Mouse (Mus musculus): ENCODE measurements around the gene Mgat5. TPM values are rescaled to one million over a fixed set of nuclear protein-coding genes. Genes with fewer than 3 reads are reported as not detected.

The Mgat5 gene
- polyA plus RNA-seq, 1 experiment: 13.1 TPM

DNA sequence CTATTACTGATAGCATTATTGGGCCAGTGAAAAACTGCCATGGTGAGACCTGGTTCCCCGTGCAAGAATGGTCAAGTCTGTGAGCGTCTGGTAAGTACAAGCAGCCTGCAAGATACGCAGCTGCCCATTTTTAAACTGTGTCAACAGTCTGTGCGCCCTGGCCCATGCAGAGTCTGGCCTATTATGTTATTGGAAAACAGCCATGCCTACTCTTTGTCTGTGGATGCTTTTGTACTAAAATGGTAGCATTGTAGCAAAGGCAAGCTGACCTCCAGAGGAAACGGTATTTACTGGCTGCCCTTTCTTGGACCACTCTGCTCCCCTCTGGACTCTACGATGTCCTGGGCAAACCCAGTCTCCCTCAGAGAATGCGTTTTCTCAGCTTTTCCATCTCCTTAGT lies 209.7 kb downstream of the Mgat5 start:
- H3K27ac ChIP-seq (ENCODE audit: insufficient read depth, low read depth, low read length): no peak overlapping the region
- no peaks in the 10 kb centered on the region; the same call in 1 of the 2 replicates for H3K36me3 ChIP-seq (ENCODE audit: control insufficient read depth, insufficient read depth, low read length)

DNA sequence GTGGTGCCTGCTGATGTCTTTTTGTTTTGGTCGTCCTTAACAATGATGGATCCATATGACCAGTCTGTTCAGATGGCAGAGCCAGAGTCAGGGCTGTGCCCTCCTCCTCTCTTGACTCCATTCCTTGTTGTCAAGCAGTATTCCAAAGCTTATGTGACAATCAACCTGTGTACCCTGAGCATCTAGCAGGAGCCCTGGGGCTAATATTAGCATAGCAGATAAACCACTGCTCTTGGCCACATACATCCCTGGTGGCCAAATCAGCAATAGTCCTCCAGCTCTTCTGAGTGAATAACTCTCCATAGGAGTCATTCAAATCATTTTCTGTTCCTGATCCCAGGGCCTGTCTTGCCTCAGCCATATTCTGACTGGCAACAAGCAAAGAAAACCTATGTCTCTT lies 211.1 kb downstream of the Mgat5 start:
- TF ChIP-seq CTCF (conservative IDR thresholded peaks at IDR 0.05; ENCODE audit: insufficient read depth, insufficient read length, low read depth, low read length) (no peak), POLR2A (IDR thresholded peaks at IDR 0.05; ENCODE audit: low read depth, low read length) (no peak)
- no peak overlapping the region for H3K4me3 ChIP-seq (ENCODE audit: insufficient read depth, low read depth, low read length)
- DNase-seq: no peak
- H3K27me3 ChIP-seq (replicated peaks; ENCODE audit: control insufficient read depth, insufficient read depth, low read length): no peaks in the 10 kb centered on the region
- no peaks in the 10 kb centered on the region; the same call in 1 of the 2 replicates for H3K36me3 ChIP-seq (ENCODE audit: control insufficient read depth, insufficient read depth, low read length)
- WGBS: 93% methylated on average over 1 of the region's 1 CpGs
- no peak overlapping the region for H3K27ac ChIP-seq (ENCODE audit: insufficient read depth, low read depth, low read length)
- H3K4me1 ChIP-seq (ENCODE audit: control insufficient read depth, insufficient read depth, low read length): peaks cover 22% of the 10 kb centered on the region

More for the DNA sequence above, 209.7 kb downstream of the Mgat5 start:
- 89% methylated on average over 7 of the region's 7 CpGs for WGBS
- Histone ChIP-seq H3K4me3 (ENCODE audit: insufficient read depth, low read depth, low read length) (no peak overlapping the region), H3K4me1 (ENCODE audit: control insufficient read depth, insufficient read depth, low read length) (peaks cover 14% of the 10 kb centered on the region), H3K27me3 (replicated peaks; ENCODE audit: control insufficient read depth, insufficient read depth, low read length) (no peaks in the 10 kb centered on the region)
- TF ChIP-seq CTCF (conservative IDR thresholded peaks at IDR 0.05; ENCODE audit: insufficient read depth, insufficient read length, low read depth, low read length) (no peak), POLR2A (IDR thresholded peaks at IDR 0.05; ENCODE audit: low read depth, low read length) (no peak)
- DNase-seq: no peak

DNA sequence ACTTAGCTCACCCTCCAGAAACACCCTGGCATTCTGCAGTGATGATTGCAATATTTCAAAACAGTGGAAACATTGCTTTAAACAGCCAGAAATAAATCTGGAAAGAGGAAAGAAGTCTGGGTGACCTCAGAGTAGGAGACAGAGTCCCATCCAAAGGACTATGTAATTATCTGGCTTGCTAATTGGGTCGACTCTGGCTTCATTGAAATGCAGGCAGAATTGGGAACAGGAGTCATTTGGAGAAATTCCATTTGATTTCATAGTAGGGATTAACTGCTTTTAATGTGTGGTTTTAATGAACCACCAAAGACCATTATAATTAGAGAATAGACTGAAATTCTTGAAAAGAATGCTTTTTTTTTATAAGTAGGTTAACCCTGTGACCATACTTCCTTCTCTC lies 212.2 kb downstream of the Mgat5 start:
- no peaks in the 10 kb centered on the region; the same call in 1 of the 2 replicates for H3K36me3 ChIP-seq (ENCODE audit: control insufficient read depth, insufficient read depth, low read length)
- H3K27me3 ChIP-seq (replicated peaks; ENCODE audit: control insufficient read depth, insufficient read depth, low read length): no peaks in the 10 kb centered on the region
- DNase-seq: no peak
- peaks cover 22% of the 10 kb centered on the region for H3K4me1 ChIP-seq (ENCODE audit: control insufficient read depth, insufficient read depth, low read length)
- no peak overlapping the region for H3K4me3 ChIP-seq (ENCODE audit: insufficient read depth, low read depth, low read length)
- no peak overlapping the region for H3K27ac ChIP-seq (ENCODE audit: insufficient read depth, low read depth, low read length)
- no peak for TF ChIP-seq POLR2A (IDR thresholded peaks at IDR 0.05; ENCODE audit: low read depth, low read length)
- no peak for TF ChIP-seq CTCF (conservative IDR thresholded peaks at IDR 0.05; ENCODE audit: insufficient read depth, insufficient read length, low read depth, low read length)
- 80% methylated on average over 1 of the region's 1 CpGs for WGBS

DNA sequence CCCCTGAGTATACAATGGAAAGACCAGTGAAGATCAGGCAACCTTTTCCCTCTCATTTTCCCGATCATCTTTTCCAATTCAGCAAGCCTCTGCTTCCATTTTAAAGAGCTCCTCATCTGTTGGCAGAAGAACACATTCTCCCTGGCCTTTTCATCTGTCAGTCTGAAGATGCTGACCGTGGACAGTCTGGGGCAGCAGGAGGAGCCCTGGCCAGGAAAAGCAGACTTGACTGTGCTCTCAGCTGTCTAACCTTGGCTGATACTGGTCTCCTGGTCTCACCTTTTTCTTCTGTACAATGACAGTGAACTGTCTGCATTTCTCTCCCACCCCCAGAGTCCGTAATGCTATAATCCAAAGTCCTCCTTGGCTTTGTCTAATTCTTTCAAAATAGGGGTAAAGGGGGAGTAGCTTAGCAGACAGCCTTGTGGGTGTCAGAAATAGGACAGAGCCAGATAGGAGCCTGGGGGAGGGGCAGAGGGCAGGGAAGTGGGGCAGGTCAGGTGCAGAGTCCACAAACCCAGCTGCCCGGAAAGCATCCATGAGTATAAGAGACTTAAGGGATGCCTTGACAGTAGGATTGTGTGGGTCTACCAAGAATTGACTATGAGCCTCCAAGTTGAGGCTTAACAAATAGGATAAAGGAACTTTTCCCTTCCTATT lies 214.2 kb downstream of the Mgat5 start:
- H3K27me3 ChIP-seq (replicated peaks; ENCODE audit: control insufficient read depth, insufficient read depth, low read length): no peaks in the 10 kb centered on the region
- H3K36me3 ChIP-seq (ENCODE audit: control insufficient read depth, insufficient read depth, low read length): no peaks in the 10 kb centered on the region; the same call in 1 of the 2 replicates
- no peak overlapping the region for H3K4me3 ChIP-seq (ENCODE audit: insufficient read depth, low read depth, low read length)
- peak overlapping the region; percentile 59 for H3K27ac ChIP-seq (ENCODE audit: insufficient read depth, low read depth, low read length)
- no peak for TF ChIP-seq POLR2A (IDR thresholded peaks at IDR 0.05; ENCODE audit: low read depth, low read length)
- no peak for TF ChIP-seq CTCF (conservative IDR thresholded peaks at IDR 0.05; ENCODE audit: insufficient read depth, insufficient read length, low read depth, low read length)
- peaks cover 22% of the 10 kb centered on the region for H3K4me1 ChIP-seq (ENCODE audit: control insufficient read depth, insufficient read depth, low read length)
- 61% methylated on average over 4 of the region's 4 CpGs for WGBS
- DNase-seq: peak; percentile 84

DNA sequence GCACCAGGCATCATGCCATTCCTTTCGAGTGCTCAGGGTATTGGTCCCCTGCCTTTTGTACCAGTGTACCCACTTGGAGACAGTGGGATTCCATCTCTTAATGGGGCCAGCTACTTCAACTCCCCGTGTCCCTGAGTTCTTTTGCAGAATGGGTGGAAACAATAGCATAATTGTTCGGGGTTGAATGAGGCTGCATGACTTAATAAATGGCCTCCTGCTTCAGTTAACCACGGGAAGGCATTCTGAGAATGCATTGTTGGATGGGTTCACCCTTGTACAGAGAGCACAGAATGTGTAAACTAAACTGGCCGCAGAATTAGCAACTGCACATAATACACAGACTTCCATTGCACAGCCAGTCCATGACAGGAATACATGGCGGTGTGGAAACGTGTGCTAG lies 214.8 kb downstream of the Mgat5 start:
- H3K27me3 ChIP-seq (replicated peaks; ENCODE audit: control insufficient read depth, insufficient read depth, low read length): no peaks in the 10 kb centered on the region
- no peak for TF ChIP-seq POLR2A (IDR thresholded peaks at IDR 0.05; ENCODE audit: low read depth, low read length)
- TF ChIP-seq CTCF (conservative IDR thresholded peaks at IDR 0.05; ENCODE audit: insufficient read depth, insufficient read length, low read depth, low read length): no peak
- WGBS: 71% methylated on average over 7 of the region's 7 CpGs
- no peak overlapping the region for H3K4me3 ChIP-seq (ENCODE audit: insufficient read depth, low read depth, low read length)
- DNase-seq: no peak
- peaks cover 22% of the 10 kb centered on the region for H3K4me1 ChIP-seq (ENCODE audit: control insufficient read depth, insufficient read depth, low read length)
- no peaks in the 10 kb centered on the region for H3K36me3 ChIP-seq (ENCODE audit: control insufficient read depth, insufficient read depth, low read length)
- 0 out of 2 replicates have a peak overlapping the region, but pooled peaks have one; percentile 14 for H3K27ac ChIP-seq (ENCODE audit: insufficient read depth, low read depth, low read length)

DNA sequence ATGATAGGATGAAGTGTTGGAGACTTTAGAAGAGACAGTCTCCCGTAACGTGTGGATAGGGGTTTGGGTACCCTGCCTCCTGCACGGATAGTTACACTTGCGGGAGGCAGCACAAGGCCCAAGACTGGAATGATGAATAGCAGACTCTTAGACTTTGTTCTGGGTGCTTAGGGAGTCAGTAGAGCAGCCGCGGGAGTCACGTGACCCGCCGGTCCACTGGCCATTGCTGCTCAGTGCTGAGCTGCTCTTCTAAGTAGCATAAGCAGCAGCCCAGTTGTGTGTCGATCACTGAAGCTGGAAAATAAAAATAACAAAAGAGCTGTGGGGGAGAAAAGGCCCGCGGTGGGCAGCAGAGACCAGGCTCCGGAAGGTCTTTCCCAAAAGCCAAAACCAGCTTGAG lies 215.6 kb downstream of the Mgat5 start:
- 46% methylated on average over 13 of the region's 13 CpGs for WGBS
- DNase-seq: peak; percentile 76
- TF ChIP-seq POLR2A (IDR thresholded peaks at IDR 0.05; ENCODE audit: low read depth, low read length) (no peak), CTCF (conservative IDR thresholded peaks at IDR 0.05; ENCODE audit: insufficient read depth, insufficient read length, low read depth, low read length) (no peak)
- H3K4me1 ChIP-seq (ENCODE audit: control insufficient read depth, insufficient read depth, low read length): peaks cover 22% of the 10 kb centered on the region
- no peak overlapping the region for H3K4me3 ChIP-seq (ENCODE audit: insufficient read depth, low read depth, low read length)
- H3K27ac ChIP-seq (ENCODE audit: insufficient read depth, low read depth, low read length): no peak overlapping the region
- H3K27me3 ChIP-seq (replicated peaks; ENCODE audit: control insufficient read depth, insufficient read depth, low read length): no peaks in the 10 kb centered on the region
- H3K36me3 ChIP-seq (ENCODE audit: control insufficient read depth, insufficient read depth, low read length): no peaks in the 10 kb centered on the region

DNA sequence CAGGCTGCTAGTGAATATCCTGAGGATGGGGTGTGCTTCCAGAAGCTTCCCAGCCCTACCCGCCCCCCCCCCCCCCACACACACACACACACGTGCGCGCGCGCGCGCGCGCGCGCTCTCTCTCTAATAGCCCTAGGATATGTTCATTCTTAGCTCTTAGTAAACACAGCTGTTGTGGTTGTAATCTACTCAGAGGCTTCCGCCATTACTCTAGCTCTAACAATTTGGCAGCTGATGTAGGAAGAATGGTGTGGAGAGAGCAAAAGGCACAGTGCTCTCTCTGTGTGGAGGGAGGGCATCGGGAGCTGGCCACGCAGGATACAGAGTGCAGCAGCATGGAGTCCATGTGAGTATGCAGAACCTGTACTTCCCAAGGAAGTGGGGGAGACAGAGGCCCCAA lies 216.0 kb downstream of the Mgat5 start:
- Histone ChIP-seq H3K4me3 (ENCODE audit: insufficient read depth, low read depth, low read length) (no peak overlapping the region), H3K27ac (ENCODE audit: insufficient read depth, low read depth, low read length) (no peak overlapping the region), H3K36me3 (ENCODE audit: control insufficient read depth, insufficient read depth, low read length) (no peaks in the 10 kb centered on the region), H3K4me1 (ENCODE audit: control insufficient read depth, insufficient read depth, low read length) (peaks cover 22% of the 10 kb centered on the region), H3K27me3 (replicated peaks; ENCODE audit: control insufficient read depth, insufficient read depth, low read length) (no peaks in the 10 kb centered on the region)
- no peak for DNase-seq
- no peak for TF ChIP-seq POLR2A (IDR thresholded peaks at IDR 0.05; ENCODE audit: low read depth, low read length)
- TF ChIP-seq CTCF (conservative IDR thresholded peaks at IDR 0.05; ENCODE audit: insufficient read depth, insufficient read length, low read depth, low read length): no peak
- 84% methylated on average over 15 of the region's 15 CpGs for WGBS
